Mouse (Mus musculus): ENCODE data around the gene Chp2. TPM values are rescaled to one million over a fixed set of nuclear protein-coding genes. Genes with fewer than 3 reads are reported as not detected.

Gene Chp2
- polyA plus RNA-seq, 1 experiment from 2014 or later, result 1.5 TPM

Other genes starting within 250 kb of the Chp2 start
- 27.6 and 27.8 TPM in 2 replicates for gene Cog7, start 237.8 kb upstream of the Chp2 start, polyA plus RNA-seq (2015; fragmentation: Nextera tagmentation; extraction: Ambion mirVana)
- gene Gga2, start 198.3 kb upstream of the Chp2 start, polyA plus RNA-seq (2015; fragmentation: Nextera tagmentation; extraction: Ambion mirVana), result 53.1 and 58.6 TPM in 2 replicates
- gene Ubfd1, start 152.3 kb upstream of the Chp2 start, polyA plus RNA-seq (2015; fragmentation: Nextera tagmentation; extraction: Ambion mirVana), result 71.5 and 73.3 TPM in 2 replicates
- gene Ears2, start 152.2 kb upstream of the Chp2 start, polyA plus RNA-seq (2015; fragmentation: Nextera tagmentation; extraction: Ambion mirVana), result 9.6 and 11.5 TPM in 2 replicates
- 758 and 808 TPM in 2 replicates for gene Ndufab1, start 117.6 kb upstream of the Chp2 start, polyA plus RNA-seq (2015; fragmentation: Nextera tagmentation; extraction: Ambion mirVana)
- 4.6 and 7.0 TPM in 2 replicates for gene Palb2, start 86.5 kb upstream of the Chp2 start, polyA plus RNA-seq (2015; fragmentation: Nextera tagmentation; extraction: Ambion mirVana)
- gene Dctn5, start 86.5 kb upstream of the Chp2 start, polyA plus RNA-seq (2015; fragmentation: Nextera tagmentation; extraction: Ambion mirVana), result 157 TPM in 2 replicates
- gene Plk1, start 60.1 kb upstream of the Chp2 start, polyA plus RNA-seq (2015; fragmentation: Nextera tagmentation; extraction: Ambion mirVana), result 13.7 and 41.9 TPM in 2 replicates
- gene Ern2, start 33.3 kb upstream of the Chp2 start, polyA plus RNA-seq (2015; fragmentation: Nextera tagmentation; extraction: Ambion mirVana), result 1.5 and 2.0 TPM in 2 replicates
- 134 and 150 TPM in 2 replicates for gene Prkcb, start 69.3 kb downstream of the Chp2 start, polyA plus RNA-seq (2015; fragmentation: Nextera tagmentation; extraction: Ambion mirVana)